Mouse (Mus musculus) G1E (cell line): ENCODE results near the gene Fmnl1.

Experiments
- CTCF ChIP-seq: IDR thresholded peaks from 2 replicates; pipeline ENCODE4 v1.5.1; 2012; ENCODE audit warnings: low read depth, low read length, inconsistent platforms, mixed read lengths
- GATA1 ChIP-seq: IDR thresholded peaks from 2 replicates; pipeline ENCODE4 v1.6.1; 2012; ENCODE audit warnings: borderline replicate concordance, low read length, inconsistent platforms, mixed read lengths
- GATA2 ChIP-seq: IDR thresholded peaks from 2 replicates; pipeline ENCODE4 v1.6.1; 2012; ENCODE audit warnings: low read depth, low read length, inconsistent platforms, borderline replicate concordance
- POLR2AphosphoS5 ChIP-seq: IDR thresholded peaks from 2 replicates; pipeline ENCODE4 v1.6.1; 2012; ENCODE audit warnings: low read depth, low read length, inconsistent platforms; ENCODE audit not compliant: insufficient replicate concordance
- TAL1 ChIP-seq: conservative IDR thresholded peaks from 2 replicates; pipeline ENCODE4 v1.6.1; 2012; ENCODE audit warnings: low read depth, low read length, inconsistent platforms, mixed read lengths

DNA sequence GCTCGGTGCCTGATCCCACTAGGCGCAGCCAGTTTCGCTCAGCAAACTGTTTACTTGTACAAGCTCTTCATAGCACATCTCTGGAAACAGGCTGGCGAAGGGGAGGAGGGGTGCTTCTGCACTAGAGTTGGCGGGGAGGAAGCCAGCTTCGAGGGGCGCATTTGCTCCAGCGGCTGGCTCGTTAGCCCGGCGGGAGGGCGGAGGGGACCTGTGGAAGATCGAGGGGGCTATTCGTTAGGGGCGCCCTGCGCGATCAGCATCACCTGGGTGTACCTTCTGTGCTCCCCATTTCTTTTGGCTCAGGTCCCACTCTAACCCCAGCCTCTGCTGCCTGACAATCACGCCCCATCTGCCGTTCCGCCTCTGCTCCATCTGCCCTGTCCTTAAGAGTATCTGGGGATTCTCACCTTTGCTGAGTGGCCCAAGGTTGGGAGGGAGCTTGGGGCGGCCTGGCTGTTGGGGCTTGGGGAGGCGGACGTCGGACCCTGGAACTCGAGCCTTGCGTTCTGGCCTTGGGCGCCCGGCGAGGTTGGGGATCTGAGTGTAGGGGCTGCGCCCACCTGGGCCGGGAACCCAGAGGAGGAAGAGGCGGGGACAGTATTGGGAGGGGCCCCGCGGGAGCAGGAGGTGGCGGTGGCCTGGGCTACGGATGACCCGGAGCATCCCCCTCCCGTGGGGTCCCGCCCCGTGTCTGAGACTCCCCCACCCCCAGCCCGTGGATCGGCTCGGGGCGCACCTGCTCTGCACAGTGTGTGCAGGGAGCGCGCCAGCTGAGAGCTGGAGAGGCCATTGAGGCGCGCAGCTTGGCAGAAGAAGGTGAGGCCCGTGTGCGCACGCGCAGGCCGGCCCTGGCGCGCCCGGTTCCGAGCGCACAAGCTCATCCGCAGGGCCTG is 28.2 kb downstream of the Fmnl1 start:
- TF ChIP-seq GATA1: no peak
- no peak for TF ChIP-seq CTCF
- TF ChIP-seq POLR2AphosphoS5: no peak
- TF ChIP-seq TAL1: no peak
- no peak for TF ChIP-seq GATA2
